Mouse (Mus musculus) neural tube, embryonic 12.5 days (tissue): ENCODE measurements at regions not wholly inside any gene's neighbourhood (a gene's known extent, or its start where the extent isn't known, plus 50 kb on each side); places are given as distances from the start of the nearest gene placed in this dataset.
A peak's percentile ranks its signal among the peaks of the same experiment; 100 is the strongest.

Experiments
- ATAC-seq: fragments of 200-750 bp; cut with Nextera tagmentation; 2 replicates; pipeline ENCODE4 v1.8.0; 2017; ENCODE audit warnings: low read depth, mild to moderate bottlenecking, moderate TSS enrichment, moderate library complexity; ENCODE audit not compliant: low FRiP score
- H3K27ac ChIP-seq: fragments of 300-500 bp; sonication (generic); 2 replicates; pipeline ENCODE4 v1.5.1; 2016
- H3K27me3 ChIP-seq: fragments of 300-500 bp; sonication (generic); replicated peaks from 2 replicates; pipeline ENCODE4 v1.6.1; 2016; ENCODE audit warnings: mild to moderate bottlenecking
- H3K36me3 ChIP-seq: fragments of 300-500 bp; sonication (generic); 2 replicates; pipeline ENCODE4 v1.6.1; 2016; ENCODE audit warnings: mild to moderate bottlenecking
- H3K4me1 ChIP-seq: fragments of 300-500 bp; sonication (generic); 2 replicates; pipeline ENCODE4 v1.6.1; 2016
- H3K4me2 ChIP-seq: fragments of 300-500 bp; sonication (generic); replicated peaks from 2 replicates; pipeline ENCODE4 v1.6.1; 2016; ENCODE audit warnings: mild to moderate bottlenecking
- H3K4me3 ChIP-seq: fragments of 300-500 bp; sonication (generic); 2 replicates; pipeline ENCODE4 v1.5.1; 2016
- H3K9ac ChIP-seq: fragments of 300-500 bp; sonication (generic); 2 replicates; pipeline ENCODE4 v1.6.1; 2016; ENCODE audit warnings: mild to moderate bottlenecking
- H3K9me3 ChIP-seq: fragments of 300-500 bp; sonication (generic); 2 replicates; pipeline ENCODE4 v1.6.1; 2016; ENCODE audit warnings: mild to moderate bottlenecking
- WGBS: fragments of 180-500 bp; shearing (Covaris S2); methylation state at CpG from one replicate; pipeline ENCODE4 v1.1.7; 2016; 5-methylcytosine and 5-hydroxymethylcytosine counted together

GRCm38 (mm10) chr6:89215021-89215420 is 147.4 kb downstream of the Plxna1 start:
- H3K9ac ChIP-seq, result no peak overlapping the region
- H3K4me1 ChIP-seq, result no peaks in the 10 kb centered on the region
- H3K27me3 ChIP-seq, result no peaks in the 10 kb centered on the region
- no peak overlapping the region for H3K27ac ChIP-seq
- WGBS, result 80% methylated on average over 3 of the region's 3 CpGs
- H3K9me3 ChIP-seq, result no peaks in the 10 kb centered on the region
- no peak overlapping the region for H3K4me3 ChIP-seq
- H3K4me2 ChIP-seq, result no peak overlapping the region
- H3K36me3 ChIP-seq, result no peaks in the 10 kb centered on the region
- no peak for ATAC-seq

GRCm38 (mm10) chr6:89235416-89236075 is 126.9 kb downstream of the Plxna1 start:
- Histone ChIP-seq H3K4me3 (no peak overlapping the region), H3K27ac (peak overlapping the region; percentile 42), H3K36me3 (no peaks in the 10 kb centered on the region), H3K4me1 (peaks cover 45% of the 10 kb centered on the region), H3K9me3 (no peaks in the 10 kb centered on the region), H3K27me3 (no peaks in the 10 kb centered on the region), H3K4me2 (peak overlapping the region; percentile 53), H3K9ac (peak overlapping the region; percentile 21; the same call in 1 of the 2 replicates)
- WGBS, result 4% methylated on average over 27 of the region's 27 CpGs
- ATAC-seq, result peak; percentile 75

GRCm38 (mm10) chr6:89236226-89236625 is 126.2 kb downstream of the Plxna1 start:
- H3K36me3 ChIP-seq, result no peaks in the 10 kb centered on the region
- no peaks in the 10 kb centered on the region for H3K9me3 ChIP-seq
- H3K4me3 ChIP-seq, result no peak overlapping the region
- H3K27me3 ChIP-seq, result no peaks in the 10 kb centered on the region
- peaks cover 45% of the 10 kb centered on the region for H3K4me1 ChIP-seq
- H3K9ac ChIP-seq, result peak overlapping the region; percentile 21; the same call in 1 of the 2 replicates
- WGBS, result 5% methylated on average over 8 of the region's 8 CpGs
- H3K4me2 ChIP-seq, result peak overlapping the region; percentile 53
- no peak for ATAC-seq
- H3K27ac ChIP-seq, result peak overlapping the region; percentile 42

- Histone ChIP-seq H3K36me3 (no peaks in the 10 kb centered on the region), H3K4me1 (peaks cover 47% of the 10 kb centered on the region), H3K27ac (peak overlapping the region; percentile 42; the same call in 1 of the 2 replicates), H3K27me3 (no peaks in the 10 kb centered on the region), H3K4me2 (no peak overlapping the region), H3K9ac (no peak overlapping the region), H3K4me3 (no peak overlapping the region), H3K9me3 (no peaks in the 10 kb centered on the region)
- no peak for ATAC-seq
- WGBS, result 78% methylated on average over 10 of the region's 10 CpGs
These were observed 125.4 kb downstream of the Plxna1 start for GRCm38 (mm10) chr6:89236892-89237646.

DNA sequence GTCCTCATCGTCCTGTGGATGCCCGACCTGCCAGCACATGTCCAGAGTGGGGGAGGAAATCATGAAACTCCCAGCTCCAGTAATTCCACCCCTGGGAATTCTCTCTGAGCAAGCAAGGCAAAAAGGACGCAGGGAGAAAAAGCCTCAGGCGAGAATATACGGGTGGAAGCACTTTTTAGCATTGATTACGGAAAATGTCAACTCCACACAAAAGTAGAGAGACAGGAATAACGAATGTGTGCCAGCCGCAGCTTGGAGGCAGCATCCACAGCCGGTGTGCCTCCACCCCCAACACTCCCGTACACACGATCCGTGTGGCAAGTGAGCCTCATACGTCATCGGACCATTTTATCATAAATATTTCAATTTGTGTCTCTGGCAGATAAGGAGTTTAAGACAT is 123.5 kb downstream of the Plxna1 start:
- no peak for ATAC-seq
- H3K36me3 ChIP-seq, result no peaks in the 10 kb centered on the region
- no peaks in the 10 kb centered on the region for H3K27me3 ChIP-seq
- H3K4me2 ChIP-seq, result no peak overlapping the region
- H3K9me3 ChIP-seq, result no peaks in the 10 kb centered on the region
- H3K4me3 ChIP-seq, result no peak overlapping the region
- H3K27ac ChIP-seq, result no peak overlapping the region
- H3K9ac ChIP-seq, result no peak overlapping the region
- peaks cover 63% of the 10 kb centered on the region for H3K4me1 ChIP-seq
- 33% methylated on average over 14 of the region's 14 CpGs for WGBS

DNA sequence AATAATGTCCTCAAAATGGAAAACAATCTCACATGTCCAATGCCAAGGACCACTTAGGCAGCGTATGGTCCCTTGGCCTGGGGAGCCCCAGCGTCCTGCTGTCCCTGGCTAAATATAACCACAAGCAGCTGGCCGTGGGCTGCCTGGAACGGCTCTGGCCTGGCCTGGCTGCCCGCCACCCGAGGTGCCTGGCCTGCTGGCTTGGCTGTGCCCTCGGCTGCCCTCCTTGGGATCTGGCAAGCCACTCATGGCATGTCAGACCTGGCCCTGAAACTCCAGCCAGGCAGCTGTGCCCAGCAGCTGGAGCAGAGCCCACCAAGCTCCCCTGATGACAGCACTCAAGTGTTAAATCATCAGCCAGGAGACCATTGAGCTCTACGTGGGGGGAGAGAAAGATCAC is 122.9 kb downstream of the Plxna1 start:
- H3K9ac ChIP-seq, result 0 out of 2 replicates have a peak overlapping the region, but pooled peaks have one; percentile 29
- H3K4me1 ChIP-seq, result peaks cover 63% of the 10 kb centered on the region
- H3K36me3 ChIP-seq, result no peaks in the 10 kb centered on the region
- H3K4me3 ChIP-seq, result no peak overlapping the region
- no peaks in the 10 kb centered on the region for H3K27me3 ChIP-seq
- H3K9me3 ChIP-seq, result no peaks in the 10 kb centered on the region
- ATAC-seq, result no peak
- H3K4me2 ChIP-seq, result no peak overlapping the region
- 46% methylated on average over 8 of the region's 8 CpGs for WGBS
- H3K27ac ChIP-seq, result no peak overlapping the region

DNA sequence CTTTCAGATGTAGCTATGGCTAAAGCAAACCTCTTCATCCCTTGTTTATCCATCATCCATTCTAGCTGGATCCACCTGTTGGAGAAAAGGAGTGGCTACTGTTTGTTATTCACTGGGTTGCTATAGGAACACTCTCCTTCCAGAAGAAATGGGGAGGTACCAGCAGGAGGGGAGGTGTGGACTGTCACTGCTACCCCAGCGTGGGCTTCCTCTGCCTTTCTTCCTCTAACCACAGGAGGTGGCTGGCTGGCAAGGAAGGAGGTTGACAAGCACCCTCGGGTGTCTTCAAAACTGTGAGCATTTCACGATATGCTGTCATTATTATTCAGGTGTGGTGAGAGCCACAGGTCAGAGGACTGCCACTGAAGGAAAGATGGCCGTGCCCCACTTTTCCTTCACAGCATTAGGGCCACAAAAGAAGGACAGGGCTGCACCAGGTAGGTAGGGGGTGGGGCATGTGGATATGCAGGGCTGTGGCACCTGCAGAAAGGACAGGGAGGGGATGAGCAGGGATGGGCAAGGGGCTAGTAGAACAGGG is 122.2 kb downstream of the Plxna1 start:
- WGBS, result 23% methylated on average over 4 of the region's 4 CpGs
- Histone ChIP-seq H3K9ac (no peak overlapping the region), H3K27me3 (no peaks in the 10 kb centered on the region), H3K4me2 (no peak overlapping the region), H3K4me3 (no peak overlapping the region), H3K36me3 (no peaks in the 10 kb centered on the region), H3K27ac (no peak overlapping the region), H3K4me1 (peaks cover 62% of the 10 kb centered on the region), H3K9me3 (no peaks in the 10 kb centered on the region)
- ATAC-seq, result no peak

- no peaks in the 10 kb centered on the region for H3K9me3 ChIP-seq
- no peak overlapping the region for H3K4me2 ChIP-seq
- peaks cover 44% of the 10 kb centered on the region for H3K4me1 ChIP-seq
- 0 out of 2 replicates have a peak overlapping the region, but pooled peaks have one; percentile 26 for H3K27ac ChIP-seq
- H3K27me3 ChIP-seq, result no peaks in the 10 kb centered on the region
- H3K36me3 ChIP-seq, result no peaks in the 10 kb centered on the region
- ATAC-seq, result peak; percentile 34; the same call in 1 of the 2 replicates
- H3K9ac ChIP-seq, result no peak overlapping the region
- no peak overlapping the region for H3K4me3 ChIP-seq
- 15% methylated on average over 18 of the region's 18 CpGs for WGBS
These were observed 119.8 kb downstream of the Plxna1 start for GRCm38 (mm10) chr6:89242371-89243288.

GRCm38 (mm10) chr6:89245506-89245905 is 116.9 kb downstream of the Plxna1 start:
- H3K36me3 ChIP-seq, result no peaks in the 10 kb centered on the region
- H3K4me2 ChIP-seq, result no peak overlapping the region
- H3K4me1 ChIP-seq, result peaks cover 26% of the 10 kb centered on the region
- no peak overlapping the region for H3K4me3 ChIP-seq
- no peaks in the 10 kb centered on the region for H3K27me3 ChIP-seq
- H3K27ac ChIP-seq, result no peak overlapping the region
- no peak for ATAC-seq
- WGBS, result 39% methylated on average over 8 of the region's 8 CpGs
- H3K9me3 ChIP-seq, result no peaks in the 10 kb centered on the region
- H3K9ac ChIP-seq, result no peak overlapping the region

DNA sequence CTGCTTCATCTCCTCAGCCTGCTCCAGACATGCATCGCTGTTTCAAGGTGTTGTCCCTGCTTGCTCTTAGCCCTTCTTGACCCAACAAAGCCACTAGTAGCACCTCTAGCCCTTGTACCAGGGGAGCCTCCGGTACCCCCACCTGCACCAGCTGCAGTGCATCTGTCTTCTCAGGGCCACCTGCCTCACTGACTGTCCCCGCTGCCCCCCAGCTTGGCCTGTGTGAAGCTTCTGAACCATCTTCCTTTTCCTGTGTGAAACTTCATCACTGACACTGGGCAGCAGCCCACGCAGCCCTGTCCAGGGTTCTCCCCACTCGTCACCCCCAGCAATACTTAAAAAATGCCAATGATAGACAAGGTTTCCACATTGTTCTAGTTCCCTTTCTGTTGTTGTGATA is 116.2 kb downstream of the Plxna1 start:
- no peak overlapping the region for H3K9ac ChIP-seq
- no peaks in the 10 kb centered on the region for H3K9me3 ChIP-seq
- H3K4me2 ChIP-seq, result no peak overlapping the region
- H3K27me3 ChIP-seq, result no peaks in the 10 kb centered on the region
- H3K27ac ChIP-seq, result no peak overlapping the region
- ATAC-seq, result no peak
- peaks cover 26% of the 10 kb centered on the region for H3K4me1 ChIP-seq
- 93% methylated on average over 5 of the region's 5 CpGs for WGBS
- H3K36me3 ChIP-seq, result no peaks in the 10 kb centered on the region
- H3K4me3 ChIP-seq, result no peak overlapping the region

- Histone ChIP-seq H3K4me3 (no peak overlapping the region), H3K36me3 (no peaks in the 10 kb centered on the region), H3K9ac (no peak overlapping the region), H3K27ac (no peak overlapping the region), H3K4me2 (no peak overlapping the region), H3K4me1 (peaks cover 9% of the 10 kb centered on the region), H3K27me3 (0 out of 2 replicates have a peak, but pooled peaks cover 2% of the 10 kb centered on the region), H3K9me3 (no peaks in the 10 kb centered on the region)
- no peak for ATAC-seq
- WGBS, result 80% methylated on average over 9 of the region's 9 CpGs
These were observed 113.8 kb downstream of the Plxna1 start for GRCm38 (mm10) chr6:89248574-89248973.

DNA sequence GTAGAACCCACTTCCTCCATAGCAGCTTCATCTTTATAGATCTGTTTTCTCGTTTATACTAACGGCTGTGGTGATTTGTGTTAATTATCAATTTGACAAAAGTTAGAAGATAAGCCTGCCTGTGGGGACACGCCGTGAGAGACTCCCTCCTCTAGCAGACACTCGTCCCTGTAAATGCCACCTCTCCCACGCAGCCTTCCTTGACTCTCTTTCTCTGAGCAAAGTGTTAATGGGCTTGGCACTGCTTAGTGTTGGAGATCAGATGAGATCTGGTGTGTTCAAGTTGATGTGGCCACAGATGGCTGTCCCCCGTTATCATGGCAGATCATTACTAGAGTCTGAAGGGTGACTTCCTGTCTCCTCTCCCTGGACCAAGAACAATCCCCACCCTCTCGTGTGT is 113.1 kb downstream of the Plxna1 start:
- Histone ChIP-seq H3K4me1 (peaks cover 8% of the 10 kb centered on the region), H3K27me3 (0 out of 2 replicates have a peak, but pooled peaks cover 2% of the 10 kb centered on the region), H3K4me3 (no peak overlapping the region), H3K36me3 (no peaks in the 10 kb centered on the region), H3K27ac (no peak overlapping the region), H3K4me2 (no peak overlapping the region), H3K9me3 (no peaks in the 10 kb centered on the region), H3K9ac (no peak overlapping the region)
- ATAC-seq, result no peak
- 87% methylated on average over 8 of the region's 8 CpGs for WGBS
